Mouse (Mus musculus) neural tube, embryonic 13.5 days (tissue): ENCODE data around the gene Ccdc142. TPM values are rescaled to one million over a fixed set of nuclear protein-coding genes. Genes with fewer than 3 reads are reported as not detected.

Experiments used
- ATAC-seq: fragments of 200-750 bp; cut with Nextera tagmentation; 2 replicates; pipeline ENCODE4 v1.8.0; 2017; ENCODE audit warnings: low read depth, mild to moderate bottlenecking, moderate TSS enrichment, moderate library complexity
- H3K27ac ChIP-seq: fragments of 300-500 bp; sonication (generic); replicated peaks from 2 replicates; pipeline ENCODE4 v1.5.1; 2015; ENCODE audit warnings: moderate library complexity, mild to moderate bottlenecking, inconsistent platforms
- H3K27me3 ChIP-seq: fragments of 300-500 bp; sonication (generic); 2 replicates; pipeline ENCODE4 v1.6.1; 2015; ENCODE audit warnings: mild to moderate bottlenecking, inconsistent platforms
- H3K36me3 ChIP-seq: fragments of 300-500 bp; sonication (generic); 2 replicates; pipeline ENCODE4 v1.6.1; 2015; ENCODE audit warnings: mild to moderate bottlenecking, inconsistent platforms
- H3K4me1 ChIP-seq: fragments of 300-500 bp; sonication (generic); replicated peaks from 2 replicates; pipeline ENCODE4 v1.6.1; 2015; ENCODE audit warnings: inconsistent platforms
- H3K4me2 ChIP-seq: fragments of 300-500 bp; sonication (generic); 2 replicates; pipeline ENCODE4 v1.6.1; 2015; ENCODE audit warnings: inconsistent platforms, mild to moderate bottlenecking, moderate library complexity
- H3K4me3 ChIP-seq: fragments of 300-500 bp; sonication (generic); 2 replicates; pipeline ENCODE4 v1.5.1; 2015; ENCODE audit warnings: mild to moderate bottlenecking, inconsistent platforms
- H3K9ac ChIP-seq: fragments of 300-500 bp; sonication (generic); 2 replicates; pipeline ENCODE4 v1.6.1; 2015; ENCODE audit warnings: moderate library complexity, mild to moderate bottlenecking, inconsistent platforms
- H3K9me3 ChIP-seq: fragments of 300-500 bp; sonication (generic); 2 replicates; pipeline ENCODE4 v1.6.1; 2016; ENCODE audit warnings: inconsistent platforms
- WGBS: fragments of 180-500 bp; shearing (Covaris S2); methylation state at CpG from one replicate; pipeline ENCODE4 v1.1.7; 2015; 5-methylcytosine and 5-hydroxymethylcytosine counted together
- microRNA counts: library from miRNA; unstranded; fragments of <30 nt; microRNA quantifications from one replicate; lab custom pipeline; 2016
- microRNA-seq: library from miRNA; unstranded; fragments of <30 nt; microRNA quantifications from one replicate; pipeline ENCODE4, GENCODE M21; 2016
- polyA plus RNA-seq: library from polyadenylated mRNA; unstranded; fragments of >200 nt; fragmentation: Nextera tagmentation; extraction: Ambion mirVana; gene quantifications from 2 replicates; pipeline ENCODE4 v1.2.1, GENCODE M21; 2015

The Ccdc142 gene
- polyA plus RNA-seq, 1 experiment from 2014 or later, result 4.9 TPM

DNA sequence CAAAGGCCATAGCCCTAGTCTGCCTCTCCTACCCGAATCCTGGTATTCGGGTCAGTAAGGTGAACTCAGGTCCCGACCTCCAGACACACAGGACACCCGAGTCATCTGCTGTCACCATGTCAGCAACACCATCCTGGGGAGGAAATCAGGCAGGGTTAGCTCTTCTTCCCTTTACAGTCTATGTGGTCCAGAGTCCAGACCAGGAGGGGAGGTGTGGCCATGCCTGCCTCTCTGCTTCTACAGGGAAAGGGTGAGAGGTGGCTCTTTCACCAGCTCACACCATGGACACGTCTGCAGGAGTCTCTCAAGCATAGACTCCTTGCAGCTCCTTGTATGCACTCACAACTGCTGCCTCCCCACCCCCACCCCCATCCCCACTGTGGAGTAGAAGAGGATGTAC is 52.1 kb downstream of the Ccdc142 start:
- H3K36me3 ChIP-seq, result peaks cover 41% of the 10 kb centered on the region
- H3K4me1 ChIP-seq, result peaks cover 34% of the 10 kb centered on the region
- H3K9me3 ChIP-seq, result no peaks in the 10 kb centered on the region
- H3K27me3 ChIP-seq, result no peaks in the 10 kb centered on the region
- WGBS, result 82% methylated on average over 5 of the region's 5 CpGs
- H3K4me2 ChIP-seq, result no peak overlapping the region
- no peak for ATAC-seq
- no peak overlapping the region for H3K27ac ChIP-seq
- H3K9ac ChIP-seq, result no peak overlapping the region
- H3K4me3 ChIP-seq, result no peak overlapping the region

DNA sequence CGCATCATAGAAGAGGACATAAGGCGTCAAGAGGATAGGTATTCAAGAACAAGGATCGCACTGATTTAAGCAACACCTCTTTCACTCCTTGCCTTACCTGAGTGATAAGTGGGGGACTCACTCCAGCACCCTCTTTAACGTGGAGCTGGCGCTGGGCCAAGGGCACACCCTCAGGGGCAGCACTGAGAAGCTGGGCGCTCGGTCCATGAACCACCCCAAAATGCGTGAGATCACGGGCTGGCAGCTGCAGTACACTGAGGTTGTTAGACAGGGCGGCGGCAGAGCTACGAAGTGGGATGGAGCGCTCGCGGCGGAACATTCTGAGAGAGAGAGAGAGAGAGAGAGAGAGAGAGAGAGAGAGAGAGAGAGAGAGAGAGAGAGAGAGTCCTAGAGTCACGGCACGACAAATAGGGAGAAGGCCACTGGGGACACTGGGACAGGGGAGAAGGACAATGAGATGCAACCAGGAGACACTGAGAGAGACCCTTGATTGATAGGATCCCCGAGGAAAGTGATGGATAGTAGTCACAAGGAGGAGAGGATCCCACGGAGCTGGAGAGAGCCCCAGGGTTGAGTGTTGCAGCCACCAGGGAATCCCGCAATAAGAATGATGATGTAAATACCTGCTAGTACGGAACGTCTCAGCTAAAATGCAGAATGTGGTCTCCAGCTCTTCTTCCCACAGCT is 54.3 kb downstream of the Ccdc142 start:
- peak; percentile 58 for ATAC-seq
- Histone ChIP-seq H3K4me1 (peaks cover 34% of the 10 kb centered on the region), H3K4me2 (peak overlapping the region; percentile 86), H3K9ac (peak overlapping the region; percentile 76), H3K9me3 (no peaks in the 10 kb centered on the region), H3K27ac (peak overlapping the region; percentile 52; the same call in 1 of the 2 replicates), H3K27me3 (peaks cover 9% of the 10 kb centered on the region), H3K4me3 (peak overlapping the region; percentile 53), H3K36me3 (peaks cover 21% of the 10 kb centered on the region)
- WGBS, result 8% methylated on average over 23 of the region's 23 CpGs

DNA sequence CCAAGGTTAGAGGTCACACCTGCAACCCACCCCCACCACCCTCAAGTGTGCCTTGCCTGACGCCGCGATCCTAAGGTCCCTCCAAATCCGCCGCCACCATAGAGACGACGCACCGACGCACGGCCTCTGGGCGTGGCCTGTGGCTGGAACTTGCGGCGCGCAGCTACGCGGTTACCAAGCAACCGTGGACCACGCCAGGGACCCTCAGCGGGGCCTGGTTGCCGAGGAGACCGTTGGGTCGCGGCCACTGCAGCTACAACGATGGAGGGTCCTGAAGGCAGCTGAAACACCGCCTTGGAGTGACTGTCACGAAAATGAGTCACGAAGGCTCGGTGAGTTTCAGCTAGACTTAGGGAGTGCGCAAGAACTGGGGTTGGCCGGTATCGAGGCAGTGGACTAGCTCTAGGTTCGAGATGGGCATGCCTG is 54.9 kb downstream of the Ccdc142 start, which contains the start of the genes Wdr54 and 1700003E16Rik:
Wdr54 (minus strand) TSS at position 139 of the 426 bp plus-strand sequence.
1700003E16Rik (plus strand) TSS at position 146 of the 426 bp plus-strand sequence.
- WGBS, result under 1% methylated on average over 32 of the region's 32 CpGs
- Histone ChIP-seq H3K4me2 (peak within 1 kb of the TSS; percentile 86), H3K27ac (peak within 1 kb of the TSS; percentile 52; the same call in 1 of the 2 replicates), H3K27me3 (peaks cover 15% of the 10 kb centered on the region), H3K9me3 (no peaks in the 10 kb centered on the region), H3K4me1 (peaks cover 32% of the 10 kb centered on the region), H3K36me3 (peaks cover 20% of the 10 kb centered on the region), H3K4me3 (peak within 1 kb of the TSS; percentile 53), H3K9ac (peak within 1 kb of the TSS; percentile 76)
- ATAC-seq, result peak; percentile 88

MicroRNAs encoded within 50 kb of the gene (microRNA counts, 519-probe panel; counts per million panel counts)
- microRNA mmu-miR-3470a+mmu-miR-3470b (lab: Ali Mortazavi, UCI), result not detected

Small RNA genes lying within 50 kb of the gene (microRNA-seq; reads per million reads assigned to microRNA genes)
- gene Mir3470a, result not detected

Other genes with a start within 250 kb of the Ccdc142 start
- 20.5 and 22.3 TPM in 2 replicates for gene Sema4f, start 161.8 kb upstream of the Ccdc142 start, polyA plus RNA-seq
- gene M1ap, start 154.7 kb upstream of the Ccdc142 start, polyA plus RNA-seq, result not detected in 2 replicates
- gene Dok1, start 68.1 kb upstream of the Ccdc142 start, polyA plus RNA-seq, result 3.6 and 6.1 TPM in 2 replicates
- 7.9 and 10.4 TPM in 2 replicates for gene Loxl3, start 67.4 kb upstream of the Ccdc142 start, polyA plus RNA-seq
- gene Aup1, start 47.1 kb upstream of the Ccdc142 start, polyA plus RNA-seq, result 169 and 179 TPM in 2 replicates
- gene Htra2, start 46.3 kb upstream of the Ccdc142 start, polyA plus RNA-seq, result 70.1 and 72.8 TPM in 2 replicates
- 0.77 and 1.0 TPM in 2 replicates for gene Dqx1, start 43.8 kb upstream of the Ccdc142 start, polyA plus RNA-seq
- gene Tlx2, start 31.3 kb upstream of the Ccdc142 start, polyA plus RNA-seq, result 13.3 and 16.1 TPM in 2 replicates
- gene Pcgf1, start 23.7 kb upstream of the Ccdc142 start, polyA plus RNA-seq, result 55.2 and 55.4 TPM in 2 replicates
- gene Lbx2, start 15.2 kb upstream of the Ccdc142 start, polyA plus RNA-seq, result not detected in 2 replicates
- gene Gm42688, start within 50 bp of the Ccdc142 start, polyA plus RNA-seq, result 4.5 and 5.2 TPM in 2 replicates
- 133 TPM in 2 replicates for gene Mrpl53, start 7.4 kb downstream of the Ccdc142 start, polyA plus RNA-seq
- 26.8 and 29.1 TPM in 2 replicates for gene Mogs, start 13.9 kb downstream of the Ccdc142 start, polyA plus RNA-seq
- gene Wbp1, start 20.0 kb downstream of the Ccdc142 start, polyA plus RNA-seq, result 202 and 228 TPM in 2 replicates
- gene Ino80b, start 23.8 kb downstream of the Ccdc142 start, polyA plus RNA-seq, result 11.4 and 13.0 TPM in 2 replicates
- gene Rtkn, start 33.9 kb downstream of the Ccdc142 start, polyA plus RNA-seq, result 18.9 and 20.7 TPM in 2 replicates
- gene Wdr54, start 54.8 kb downstream of the Ccdc142 start, polyA plus RNA-seq, result 14.9 and 16.0 TPM in 2 replicates
- gene 1700003E16Rik, start 54.8 kb downstream of the Ccdc142 start, polyA plus RNA-seq, result 2.1 and 3.3 TPM in 2 replicates
- gene Dctn1, start 64.3 kb downstream of the Ccdc142 start, polyA plus RNA-seq, result 165 and 176 TPM in 2 replicates
- 0.17 and 0.56 TPM in 2 replicates for gene Slc4a5, start 118.2 kb downstream of the Ccdc142 start, polyA plus RNA-seq
- 27.6 and 27.8 TPM in 2 replicates for gene Mthfd2, start 224.3 kb downstream of the Ccdc142 start, polyA plus RNA-seq
- 29.2 and 32.8 TPM in 2 replicates for gene Mob1a, start 224.4 kb downstream of the Ccdc142 start, polyA plus RNA-seq
- 68.5 and 70.4 TPM in 2 replicates for gene Bola3, start 247.5 kb downstream of the Ccdc142 start, polyA plus RNA-seq